Mouse (Mus musculus) limb, embryonic 13.5 days (tissue): ENCODE data around the gene Pip5kl1. TPM values are rescaled to one million over a fixed set of nuclear protein-coding genes. Genes with fewer than 3 reads are reported as not detected.
A peak's percentile ranks its signal among the peaks of the same experiment; 100 is the strongest.

Experiments used
- ATAC-seq: fragments of 200-750 bp; cut with Nextera tagmentation; 2 replicates; pipeline ENCODE4 v1.8.0; 2017; ENCODE audit warnings: low read depth, moderate number of reproducible peaks, moderate TSS enrichment; ENCODE audit not compliant: low FRiP score
- H3K27ac ChIP-seq: fragments of 300-500 bp; sonication (generic); 2 replicates; pipeline ENCODE4 v1.5.1; 2015; ENCODE audit warnings: inconsistent platforms, mild to moderate bottlenecking, moderate library complexity
- H3K27me3 ChIP-seq: fragments of 300-500 bp; sonication (generic); 2 replicates; pipeline ENCODE4 v1.6.1; 2015; ENCODE audit warnings: mild to moderate bottlenecking, inconsistent platforms
- H3K36me3 ChIP-seq: fragments of 300-500 bp; sonication (generic); 2 replicates; pipeline ENCODE4 v1.6.1; 2015; ENCODE audit warnings: inconsistent platforms, mild to moderate bottlenecking, moderate library complexity
- H3K4me1 ChIP-seq: fragments of 300-500 bp; sonication (generic); 2 replicates; pipeline ENCODE4 v1.6.1; 2015; ENCODE audit warnings: inconsistent platforms
- H3K4me2 ChIP-seq: fragments of 300-500 bp; sonication (generic); replicated peaks from 2 replicates; pipeline ENCODE4 v1.6.1; 2015; ENCODE audit warnings: inconsistent platforms, mild to moderate bottlenecking, moderate library complexity
- H3K4me3 ChIP-seq: fragments of 300-500 bp; sonication (generic); 2 replicates; pipeline ENCODE4 v1.5.1; 2015; ENCODE audit warnings: moderate library complexity, mild to moderate bottlenecking, inconsistent platforms
- H3K9ac ChIP-seq: fragments of 300-500 bp; sonication (generic); 2 replicates; pipeline ENCODE4 v1.6.1; 2015; ENCODE audit warnings: mild to moderate bottlenecking, inconsistent platforms
- H3K9me3 ChIP-seq: fragments of 300-500 bp; sonication (generic); 2 replicates; pipeline ENCODE4 v1.6.1; 2016; ENCODE audit warnings: inconsistent platforms
- WGBS: fragments of 180-500 bp; shearing (Covaris S2); methylation state at CpG from one replicate; pipeline ENCODE4 v1.1.7; 2015; 5-methylcytosine and 5-hydroxymethylcytosine counted together
- polyA plus RNA-seq: library from polyadenylated mRNA; unstranded; fragments of >200 nt; fragmentation: Nextera tagmentation; extraction: Ambion mirVana; gene quantifications from 2 replicates; pipeline ENCODE4 v1.2.1, GENCODE M21; 2015

The Pip5kl1 gene
- polyA plus RNA-seq, 1 experiment from 2014 or later: 1.8 TPM

DNA sequence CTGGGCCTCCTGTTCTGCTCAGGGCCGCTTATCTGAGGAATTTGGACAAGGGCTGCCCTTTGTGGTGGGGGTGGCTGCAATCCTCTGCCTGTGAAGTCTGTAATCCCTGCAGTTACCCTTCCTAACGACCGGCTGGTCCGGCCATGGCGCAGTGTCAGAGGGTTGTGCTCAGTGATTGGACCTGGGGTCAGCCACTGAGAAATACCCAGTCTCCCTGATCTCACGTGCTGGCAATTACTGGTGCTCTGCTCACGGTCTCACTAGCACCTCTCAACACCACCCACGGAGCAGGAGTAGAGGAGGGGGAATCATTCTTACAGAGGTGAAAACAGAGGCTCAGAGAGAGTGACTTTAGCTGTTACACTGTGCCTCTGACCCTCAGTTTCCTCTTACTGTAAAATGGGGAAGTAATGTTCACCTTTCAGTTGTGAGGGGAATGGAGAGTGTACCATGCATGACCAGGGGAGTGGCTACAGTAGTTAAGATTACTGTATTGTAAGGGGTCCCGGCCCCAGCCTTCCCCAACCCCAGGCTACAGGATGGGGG, 37.2 kb upstream of the Pip5kl1 start:
- Histone ChIP-seq H3K9ac (peak overlapping the region; percentile 95), H3K4me3 (peak overlapping the region; percentile 90), H3K4me1 (peaks cover 80% of the 10 kb centered on the region), H3K4me2 (peak overlapping the region; percentile 94), H3K27ac (peak overlapping the region; percentile 97), H3K9me3 (no peaks in the 10 kb centered on the region), H3K27me3 (no peaks in the 10 kb centered on the region), H3K36me3 (no peaks in the 10 kb centered on the region)
- 6% methylated on average over 9 of the region's 9 CpGs for WGBS
- ATAC-seq: no peak

GRCm38 (mm10) chr2:32537941-32538340, 36.7 kb upstream of the Pip5kl1 start:
- Histone ChIP-seq H3K36me3 (no peaks in the 10 kb centered on the region), H3K4me3 (peak overlapping the region; percentile 90), H3K9me3 (no peaks in the 10 kb centered on the region), H3K27ac (0 out of 2 replicates have a peak overlapping the region, but pooled peaks have one; percentile 97), H3K9ac (peak overlapping the region; percentile 95), H3K27me3 (no peaks in the 10 kb centered on the region), H3K4me1 (peaks cover 85% of the 10 kb centered on the region), H3K4me2 (peak overlapping the region; percentile 94)
- no peak for ATAC-seq
- 58% methylated on average over 5 of the region's 5 CpGs for WGBS

DNA sequence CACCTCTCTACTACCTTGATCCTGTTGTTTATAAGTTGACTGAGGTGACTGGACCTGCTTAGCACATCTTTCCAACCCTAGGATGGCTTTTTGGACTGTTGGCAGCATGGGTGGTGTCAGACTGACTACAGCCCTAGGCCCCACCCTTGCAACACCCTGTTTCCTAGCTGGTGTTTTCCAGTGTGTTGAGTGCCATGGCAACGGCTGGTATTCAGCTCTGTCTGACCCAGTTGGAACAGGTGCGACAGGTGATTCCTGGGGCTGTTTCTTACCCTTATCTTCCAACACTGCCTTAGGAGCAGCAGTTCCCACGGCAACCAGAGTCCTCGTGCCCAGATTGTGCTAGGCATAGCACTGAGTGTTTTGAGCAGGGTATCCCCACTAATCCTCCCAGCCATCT, 36.1 kb upstream of the Pip5kl1 start:
- ATAC-seq: no peak
- peak overlapping the region; percentile 72; the same call in 1 of the 2 replicates for H3K27ac ChIP-seq

DNA sequence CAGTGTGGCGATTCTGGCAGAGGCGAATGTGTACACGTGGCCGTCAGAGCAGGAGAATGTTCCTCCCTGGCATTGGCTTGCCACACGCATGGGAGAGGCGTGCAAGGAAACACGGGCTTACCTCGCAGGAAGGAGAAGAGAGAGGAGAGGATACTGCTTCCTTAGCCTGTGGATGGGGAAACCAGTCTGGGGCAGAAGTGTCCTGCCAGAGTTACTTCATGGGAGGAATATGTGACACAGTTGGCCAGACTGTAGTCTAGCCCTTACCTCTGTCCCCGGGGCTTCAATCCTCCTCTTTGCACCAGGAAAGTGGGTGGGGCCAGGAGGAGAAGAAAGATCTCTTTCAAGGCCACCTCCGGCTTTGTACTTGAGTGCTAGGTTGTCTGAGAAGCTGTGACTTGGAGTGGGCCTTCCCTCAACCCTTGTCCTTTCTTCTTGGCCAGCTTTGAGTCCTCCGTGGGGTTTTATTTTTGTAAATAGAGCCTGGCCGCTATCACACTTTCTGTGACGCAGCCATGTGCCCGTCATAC, 35.1 kb upstream of the Pip5kl1 start:
- peak overlapping the region; percentile 94 for H3K4me2 ChIP-seq
- H3K9ac ChIP-seq: peak overlapping the region; percentile 46
- ATAC-seq: no peak
- H3K36me3 ChIP-seq: peaks cover 7% of the 10 kb centered on the region
- H3K27me3 ChIP-seq: no peaks in the 10 kb centered on the region
- H3K27ac ChIP-seq: peak overlapping the region; percentile 72
- 73% methylated on average over 14 of the region's 14 CpGs for WGBS
- H3K4me3 ChIP-seq: no peak overlapping the region
- no peaks in the 10 kb centered on the region for H3K9me3 ChIP-seq
- H3K4me1 ChIP-seq: peaks cover 74% of the 10 kb centered on the region

More for the DNA sequence above, 36.1 kb upstream of the Pip5kl1 start:
- Histone ChIP-seq H3K4me3 (peak overlapping the region; percentile 90; the same call in 1 of the 2 replicates), H3K4me1 (peaks cover 84% of the 10 kb centered on the region), H3K4me2 (peak overlapping the region; percentile 94), H3K27me3 (no peaks in the 10 kb centered on the region), H3K9me3 (no peaks in the 10 kb centered on the region), H3K9ac (no peak overlapping the region), H3K36me3 (no peaks in the 10 kb centered on the region)
- WGBS: 61% methylated on average over 4 of the region's 4 CpGs

GRCm38 (mm10) chr2:32541333-32541908, 33.2 kb upstream of the Pip5kl1 start:
- no peak overlapping the region for H3K9ac ChIP-seq
- peaks cover 20% of the 10 kb centered on the region for H3K36me3 ChIP-seq
- H3K27ac ChIP-seq: no peak overlapping the region
- no peaks in the 10 kb centered on the region for H3K27me3 ChIP-seq
- no peak for ATAC-seq
- no peak overlapping the region for H3K4me3 ChIP-seq
- 92% methylated on average over 2 of the region's 2 CpGs for WGBS
- no peaks in the 10 kb centered on the region for H3K9me3 ChIP-seq
- H3K4me2 ChIP-seq: 0 out of 2 replicates have a peak overlapping the region, but pooled peaks have one; percentile 9
- peaks cover 68% of the 10 kb centered on the region for H3K4me1 ChIP-seq

DNA sequence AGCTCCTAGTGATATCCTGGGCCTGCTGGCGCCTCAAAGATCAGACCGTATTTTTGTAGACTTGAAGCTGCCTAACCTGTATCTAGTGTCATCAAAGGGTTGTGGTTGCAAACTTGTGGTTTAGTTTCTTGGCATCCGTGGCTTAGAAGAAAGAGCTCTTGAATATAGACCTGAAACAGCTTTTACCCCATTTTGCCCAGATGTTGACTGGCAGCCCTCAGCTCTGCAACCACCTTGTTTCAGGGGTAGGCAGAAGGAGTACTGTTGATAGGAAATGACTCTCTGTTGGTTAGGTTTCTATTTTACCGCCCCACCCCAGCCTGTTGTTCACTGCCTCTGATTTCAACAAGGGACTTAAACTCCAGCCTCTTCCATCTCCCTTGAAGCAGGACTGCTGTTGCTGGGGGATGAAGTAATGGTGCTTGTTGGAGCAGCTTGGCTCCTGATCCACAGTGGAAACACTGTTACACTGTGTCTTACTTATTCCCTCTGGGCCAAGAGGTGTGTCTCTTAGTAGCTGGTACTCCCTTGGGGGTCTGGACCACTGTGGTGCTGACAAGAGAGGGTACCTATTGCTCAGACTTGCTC, 32.5 kb upstream of the Pip5kl1 start:
- Histone ChIP-seq H3K9ac (no peak overlapping the region; the same call in 1 of the 2 replicates), H3K27ac (no peak overlapping the region), H3K4me2 (no peak overlapping the region), H3K4me3 (no peak overlapping the region), H3K36me3 (peaks cover 20% of the 10 kb centered on the region), H3K27me3 (no peaks in the 10 kb centered on the region), H3K4me1 (peaks cover 62% of the 10 kb centered on the region), H3K9me3 (no peaks in the 10 kb centered on the region)
- ATAC-seq: no peak
- 87% methylated on average over 4 of the region's 4 CpGs for WGBS

DNA sequence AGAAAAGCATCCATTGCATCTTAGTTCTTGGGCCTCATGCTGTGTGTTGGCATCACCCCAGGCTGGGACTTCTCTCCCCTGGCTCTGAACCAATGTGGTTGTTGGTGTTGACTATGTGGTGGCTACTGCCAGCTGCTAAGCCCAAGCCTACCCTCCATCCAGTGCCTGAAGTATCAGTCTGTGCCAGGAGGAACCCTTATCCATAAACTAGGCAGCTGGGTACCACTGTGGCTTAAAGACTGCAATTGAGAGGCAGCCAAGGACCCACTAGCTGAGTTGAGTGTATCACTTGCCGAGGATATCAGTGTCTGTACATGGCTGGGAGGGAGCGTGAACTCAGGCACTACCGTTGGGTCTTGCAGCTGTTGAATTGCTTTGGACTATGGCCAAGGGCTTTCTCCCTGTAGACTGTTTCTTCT, 31.6 kb upstream of the Pip5kl1 start:
- Histone ChIP-seq H3K27me3 (no peaks in the 10 kb centered on the region), H3K4me2 (no peak overlapping the region), H3K4me1 (peaks cover 52% of the 10 kb centered on the region), H3K9ac (no peak overlapping the region), H3K4me3 (no peak overlapping the region), H3K36me3 (peaks cover 23% of the 10 kb centered on the region), H3K9me3 (no peaks in the 10 kb centered on the region), H3K27ac (no peak overlapping the region)
- WGBS: 84% methylated on average over 3 of the region's 3 CpGs
- no peak; the same call in 1 of the 2 replicates for ATAC-seq

DNA sequence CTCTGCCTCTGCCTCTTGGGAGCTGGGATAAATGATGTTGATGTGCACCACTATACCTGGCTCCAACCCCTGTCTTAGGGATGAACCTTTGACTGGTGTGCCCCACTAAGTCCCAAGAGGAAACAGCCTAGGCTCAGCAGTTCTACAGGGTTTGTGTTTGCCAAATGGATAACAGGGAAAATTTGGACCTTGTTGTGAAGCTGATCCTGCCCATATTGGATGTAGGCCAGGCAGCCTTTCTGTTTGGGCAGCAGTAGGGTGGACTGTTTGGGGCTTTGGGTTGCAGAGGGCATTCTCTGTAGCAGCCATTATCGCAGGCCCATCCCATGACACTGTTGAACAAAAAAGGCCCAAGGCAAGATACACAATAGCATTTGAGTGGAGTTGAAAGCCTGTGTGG, 27.6 kb upstream of the Pip5kl1 start:
- no peaks in the 10 kb centered on the region for H3K9me3 ChIP-seq
- ATAC-seq: no peak
- peaks cover 23% of the 10 kb centered on the region for H3K36me3 ChIP-seq
- peaks cover 39% of the 10 kb centered on the region for H3K4me1 ChIP-seq
- H3K27me3 ChIP-seq: no peaks in the 10 kb centered on the region
- no peak overlapping the region for H3K4me3 ChIP-seq
- no peak overlapping the region for H3K9ac ChIP-seq
- H3K4me2 ChIP-seq: no peak overlapping the region
- 91% methylated on average over 1 of the region's 1 CpGs for WGBS
- H3K27ac ChIP-seq: no peak overlapping the region

DNA sequence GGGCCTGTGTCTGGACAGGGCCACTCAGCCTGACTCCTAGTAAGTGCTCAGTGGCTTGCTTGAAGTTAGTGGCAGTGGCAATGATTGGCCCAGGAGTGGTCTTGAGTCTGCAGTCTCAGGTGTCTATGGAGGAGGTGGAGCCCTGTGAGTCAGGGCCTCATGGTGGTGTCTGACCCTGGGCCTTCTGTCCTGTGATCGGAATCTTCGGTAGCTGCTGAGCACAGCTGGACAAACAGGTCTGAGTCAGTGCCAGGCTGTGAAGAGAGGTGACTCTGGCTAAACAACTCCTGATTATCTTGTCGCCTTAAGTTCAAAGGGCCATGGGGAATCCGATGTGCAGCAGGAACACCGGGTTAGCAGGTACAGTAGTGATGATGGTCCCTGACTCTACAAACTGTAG, 27.2 kb upstream of the Pip5kl1 start:
- Histone ChIP-seq H3K4me1 (peaks cover 35% of the 10 kb centered on the region), H3K4me3 (no peak overlapping the region), H3K36me3 (peaks cover 23% of the 10 kb centered on the region), H3K9ac (no peak overlapping the region), H3K9me3 (no peaks in the 10 kb centered on the region), H3K4me2 (no peak overlapping the region), H3K27ac (no peak overlapping the region), H3K27me3 (no peaks in the 10 kb centered on the region)
- ATAC-seq: no peak
- WGBS: 89% methylated on average over 5 of the region's 5 CpGs

GRCm38 (mm10) chr2:32547964-32548739, 26.4 kb upstream of the Pip5kl1 start:
- 96% methylated on average over 7 of the region's 7 CpGs for WGBS
- H3K9me3 ChIP-seq: no peaks in the 10 kb centered on the region
- peaks cover 23% of the 10 kb centered on the region for H3K36me3 ChIP-seq
- peaks cover 27% of the 10 kb centered on the region for H3K4me1 ChIP-seq
- H3K27me3 ChIP-seq: no peaks in the 10 kb centered on the region
- no peak overlapping the region for H3K4me2 ChIP-seq
- no peak overlapping the region for H3K27ac ChIP-seq
- no peak overlapping the region for H3K9ac ChIP-seq
- no peak overlapping the region for H3K4me3 ChIP-seq
- ATAC-seq: no peak

GRCm38 (mm10) chr2:32549171-32549570, 25.4 kb upstream of the Pip5kl1 start:
- Histone ChIP-seq H3K4me3 (no peak overlapping the region), H3K4me2 (no peak overlapping the region), H3K27ac (peak overlapping the region; percentile 74; the same call in 1 of the 2 replicates), H3K4me1 (peaks cover 26% of the 10 kb centered on the region), H3K27me3 (no peaks in the 10 kb centered on the region), H3K9me3 (no peaks in the 10 kb centered on the region), H3K9ac (no peak overlapping the region), H3K36me3 (peaks cover 20% of the 10 kb centered on the region)
- 72% methylated on average over 9 of the region's 9 CpGs for WGBS
- ATAC-seq: no peak

GRCm38 (mm10) chr2:32549764-32550163, 24.8 kb upstream of the Pip5kl1 start:
- H3K4me3 ChIP-seq: no peak overlapping the region
- no peaks in the 10 kb centered on the region for H3K9me3 ChIP-seq
- no peak overlapping the region for H3K9ac ChIP-seq
- H3K4me2 ChIP-seq: no peak overlapping the region
- H3K27me3 ChIP-seq: no peaks in the 10 kb centered on the region
- H3K27ac ChIP-seq: peak overlapping the region; percentile 74
- peaks cover 26% of the 10 kb centered on the region for H3K4me1 ChIP-seq
- peak; percentile 48; the same call in 1 of the 2 replicates for ATAC-seq
- WGBS: 33% methylated on average over 6 of the region's 6 CpGs
- H3K36me3 ChIP-seq: peaks cover 16% of the 10 kb centered on the region
